Mouse (Mus musculus): ENCODE results near the gene Plekhg1. TPM values are rescaled to one million over a fixed set of nuclear protein-coding genes. Genes with fewer than 3 reads are reported as not detected.
A peak's percentile ranks its signal among the peaks of the same experiment; 100 is the strongest.

Plekhg1 gene
- polyA plus RNA-seq, 1 experiment from 2014 or later = 9.8 TPM

- H3K9ac ChIP-seq (ENCODE audit: low read length) = no peak overlapping the region
- no peak overlapping the region for H3K4me2 ChIP-seq (ENCODE audit: low read length)
- H3K36me3 ChIP-seq (ENCODE audit: control insufficient read depth, insufficient read depth, low read length) = no peaks in the 10 kb centered on the region
- no peaks in the 10 kb centered on the region for H3K4me1 ChIP-seq (replicated peaks; ENCODE audit: control insufficient read depth, insufficient read depth, low read length)
- no peaks in the 10 kb centered on the region for H3K27me3 ChIP-seq (replicated peaks; ENCODE audit: control insufficient read depth, insufficient read depth, low read length)
- ATAC-seq (replicated peaks; ENCODE audit: low FRiP score, low TSS enrichment, low read depth) = peak; percentile 55; the same call in 1 of the 2 replicates
- WGBS = 56% methylated on average over 1 of the region's 1 CpGs
- no peak overlapping the region for H3K4me3 ChIP-seq (ENCODE audit: low read depth, low read length)
- no peak for DNase-seq (ENCODE audit: low spot score)
- H3K27ac ChIP-seq (ENCODE audit: low read depth) = no peak overlapping the region
- no peaks in the 10 kb centered on the region for H3K9me3 ChIP-seq (ENCODE audit: control insufficient read depth, low read length)
Observed at GRCm38 (mm10) chr10:3749580-3749979, 9.4 kb downstream of the Plekhg1 start.

DNA sequence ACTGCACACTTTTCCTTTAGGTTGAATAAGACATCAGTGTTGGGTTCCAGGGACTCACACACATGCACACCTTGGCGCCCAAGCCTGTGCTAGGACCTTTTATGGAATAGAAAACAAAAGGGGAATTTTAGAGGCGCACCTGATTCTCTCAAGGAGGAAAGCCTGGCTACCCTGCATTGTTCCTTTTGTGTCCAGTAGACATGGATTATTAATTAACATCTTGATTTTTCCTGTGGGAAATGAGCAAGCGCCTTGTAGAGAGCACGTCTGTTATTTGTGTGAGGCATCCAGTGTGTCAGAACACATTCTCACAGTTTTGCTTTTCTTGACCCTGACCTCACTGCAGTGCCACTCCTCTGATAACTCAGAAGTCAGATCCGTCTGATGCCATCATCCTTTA lies 21.8 kb downstream of the Plekhg1 start:
- DNase-seq (ENCODE audit: low spot score) (no peak), ATAC-seq (replicated peaks; ENCODE audit: low FRiP score, low TSS enrichment, low read depth) (no peak)
- Histone ChIP-seq H3K27me3 (replicated peaks; ENCODE audit: control insufficient read depth, insufficient read depth, low read length) (no peaks in the 10 kb centered on the region), H3K4me2 (ENCODE audit: low read length) (no peak overlapping the region), H3K27ac (ENCODE audit: low read depth) (no peak overlapping the region), H3K4me1 (replicated peaks; ENCODE audit: control insufficient read depth, insufficient read depth, low read length) (0 out of 2 replicates have a peak, but pooled peaks cover 3% of the 10 kb centered on the region), H3K4me3 (ENCODE audit: low read depth, low read length) (no peak overlapping the region), H3K9me3 (ENCODE audit: control insufficient read depth, low read length) (no peaks in the 10 kb centered on the region), H3K36me3 (ENCODE audit: control insufficient read depth, insufficient read depth, low read length) (no peaks in the 10 kb centered on the region), H3K9ac (ENCODE audit: low read length) (no peak overlapping the region)
- WGBS = 75% methylated on average over 5 of the region's 5 CpGs

DNA sequence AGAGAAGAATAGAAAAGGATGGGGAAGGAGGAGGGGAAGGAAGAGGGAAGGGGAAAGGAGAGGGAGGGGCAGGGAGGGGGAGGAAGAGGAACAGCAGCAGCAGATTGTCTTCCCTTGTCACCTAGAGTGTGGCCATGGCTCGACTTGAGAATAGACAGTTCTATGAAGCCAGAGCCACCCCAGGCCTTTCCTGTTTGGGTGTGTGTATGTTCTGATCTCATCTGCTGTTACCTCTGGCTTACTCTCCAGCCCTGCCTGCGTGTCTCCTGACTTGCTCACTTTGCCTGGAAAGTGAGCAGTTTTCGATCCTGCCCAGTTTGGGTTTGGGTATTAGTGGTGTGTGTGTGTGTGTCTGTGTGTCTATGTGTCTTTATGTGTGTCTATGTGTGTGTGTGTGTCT lies 23.0 kb downstream of the Plekhg1 start:
- no peaks in the 10 kb centered on the region for H3K27me3 ChIP-seq (replicated peaks; ENCODE audit: control insufficient read depth, insufficient read depth, low read length)
- no peak overlapping the region for H3K9ac ChIP-seq (ENCODE audit: low read length)
- no peaks in the 10 kb centered on the region for H3K9me3 ChIP-seq (ENCODE audit: control insufficient read depth, low read length)
- H3K36me3 ChIP-seq (ENCODE audit: control insufficient read depth, insufficient read depth, low read length) = no peaks in the 10 kb centered on the region
- no peak overlapping the region for H3K4me3 ChIP-seq (ENCODE audit: low read depth, low read length)
- DNase-seq (ENCODE audit: low spot score) = no peak
- 0 out of 2 replicates have a peak, but pooled peaks cover 3% of the 10 kb centered on the region for H3K4me1 ChIP-seq (replicated peaks; ENCODE audit: control insufficient read depth, insufficient read depth, low read length)
- no peak overlapping the region for H3K27ac ChIP-seq (ENCODE audit: low read depth)
- no peak for ATAC-seq (replicated peaks; ENCODE audit: low FRiP score, low TSS enrichment, low read depth)
- 43% methylated on average over 3 of the region's 3 CpGs for WGBS
- no peak overlapping the region for H3K4me2 ChIP-seq (ENCODE audit: low read length)

DNA sequence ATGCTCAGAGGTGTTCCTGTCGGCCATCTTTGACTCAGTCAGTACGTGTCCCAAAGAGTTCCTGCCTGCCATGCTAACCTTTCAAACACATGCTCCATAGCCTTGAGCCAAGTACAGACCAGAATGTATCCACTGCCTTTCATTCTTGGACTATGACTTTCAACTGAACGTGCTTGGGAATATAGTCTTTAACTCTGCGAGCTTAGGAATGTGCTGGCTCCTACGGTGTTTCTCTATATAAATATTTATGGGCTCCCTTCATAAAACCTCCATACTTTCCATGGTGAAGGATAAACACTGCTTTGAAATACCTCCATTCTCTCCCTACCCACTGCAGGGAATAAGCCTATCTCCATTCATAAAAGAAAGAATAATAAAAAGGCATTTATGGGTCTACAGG lies 29.0 kb downstream of the Plekhg1 start:
- no peak overlapping the region for H3K27ac ChIP-seq (ENCODE audit: low read depth)
- ATAC-seq (replicated peaks; ENCODE audit: low FRiP score, low TSS enrichment, low read depth) = 0 out of 2 replicates have a peak, but pooled peaks have one; percentile 27

GRCm38 (mm10) chr10:3774330-3774729 lies 34.2 kb downstream of the Plekhg1 start:
- Histone ChIP-seq H3K4me1 (replicated peaks; ENCODE audit: control insufficient read depth, insufficient read depth, low read length) (peaks cover 6% of the 10 kb centered on the region; the same call in 1 of the 2 replicates), H3K27ac (ENCODE audit: low read depth) (no peak overlapping the region), H3K9ac (ENCODE audit: low read length) (no peak overlapping the region), H3K27me3 (replicated peaks; ENCODE audit: control insufficient read depth, insufficient read depth, low read length) (no peaks in the 10 kb centered on the region), H3K36me3 (ENCODE audit: control insufficient read depth, insufficient read depth, low read length) (no peaks in the 10 kb centered on the region), H3K4me2 (ENCODE audit: low read length) (no peak overlapping the region), H3K4me3 (ENCODE audit: low read depth, low read length) (no peak overlapping the region), H3K9me3 (ENCODE audit: control insufficient read depth, low read length) (no peaks in the 10 kb centered on the region)
- ATAC-seq (replicated peaks; ENCODE audit: low FRiP score, low TSS enrichment, low read depth) = no peak
- WGBS = 70% methylated on average over 2 of the region's 2 CpGs
- no peak for DNase-seq (ENCODE audit: low spot score)

More for the DNA sequence above, 29.0 kb downstream of the Plekhg1 start:
- H3K9me3 ChIP-seq (ENCODE audit: control insufficient read depth, low read length) = no peaks in the 10 kb centered on the region
- H3K4me3 ChIP-seq (ENCODE audit: low read depth, low read length) = no peak overlapping the region
- H3K9ac ChIP-seq (ENCODE audit: low read length) = no peak overlapping the region
- no peaks in the 10 kb centered on the region for H3K27me3 ChIP-seq (replicated peaks; ENCODE audit: control insufficient read depth, insufficient read depth, low read length)
- 36% methylated on average over 5 of the region's 5 CpGs for WGBS
- no peak for DNase-seq (ENCODE audit: low spot score)
- H3K4me1 ChIP-seq (replicated peaks; ENCODE audit: control insufficient read depth, insufficient read depth, low read length) = peaks cover 9% of the 10 kb centered on the region; the same call in 1 of the 2 replicates
- H3K4me2 ChIP-seq (ENCODE audit: low read length) = no peak overlapping the region
- H3K36me3 ChIP-seq (ENCODE audit: control insufficient read depth, insufficient read depth, low read length) = no peaks in the 10 kb centered on the region

- no peak for ATAC-seq (replicated peaks; ENCODE audit: low FRiP score, low TSS enrichment, low read depth)
- no peak overlapping the region for H3K27ac ChIP-seq (ENCODE audit: low read depth)
- 74% methylated on average over 2 of the region's 2 CpGs for WGBS
- no peaks in the 10 kb centered on the region for H3K36me3 ChIP-seq (ENCODE audit: control insufficient read depth, insufficient read depth, low read length)
- peaks cover 8% of the 10 kb centered on the region; the same call in 1 of the 2 replicates for H3K4me1 ChIP-seq (replicated peaks; ENCODE audit: control insufficient read depth, insufficient read depth, low read length)
- H3K9ac ChIP-seq (ENCODE audit: low read length) = no peak overlapping the region
- H3K4me3 ChIP-seq (ENCODE audit: low read depth, low read length) = no peak overlapping the region
- no peak overlapping the region for H3K4me2 ChIP-seq (ENCODE audit: low read length)
- no peaks in the 10 kb centered on the region for H3K27me3 ChIP-seq (replicated peaks; ENCODE audit: control insufficient read depth, insufficient read depth, low read length)
- no peaks in the 10 kb centered on the region for H3K9me3 ChIP-seq (ENCODE audit: control insufficient read depth, low read length)
- DNase-seq (ENCODE audit: low spot score) = no peak
Observed at GRCm38 (mm10) chr10:3776761-3777160, 36.6 kb downstream of the Plekhg1 start.

DNA sequence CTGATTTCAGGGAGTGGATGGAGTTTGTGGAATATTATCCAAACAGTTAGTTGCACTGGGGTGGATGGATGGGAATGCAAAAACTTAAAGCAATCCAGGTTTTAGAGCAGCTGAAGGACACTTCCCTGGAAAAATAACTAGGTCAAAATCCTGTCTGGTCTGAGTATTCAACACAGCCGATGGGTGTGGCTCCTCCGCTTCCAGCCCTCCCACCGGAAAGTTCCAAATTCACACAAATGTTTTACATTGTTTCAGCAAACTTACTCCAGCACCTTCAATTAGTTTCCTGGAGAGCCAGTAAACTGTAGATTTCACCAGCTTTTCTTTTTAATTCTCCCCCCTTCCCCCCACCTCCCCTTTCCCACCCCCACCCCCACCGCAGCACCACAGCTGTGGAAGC lies 45.2 kb downstream of the Plekhg1 start:
- H3K27ac ChIP-seq (ENCODE audit: low read depth) = no peak overlapping the region
- no peak for ATAC-seq (replicated peaks; ENCODE audit: low FRiP score, low TSS enrichment, low read depth)
- 88% methylated on average over 4 of the region's 4 CpGs for WGBS
- no peak for DNase-seq (ENCODE audit: low spot score)
- H3K36me3 ChIP-seq (ENCODE audit: control insufficient read depth, insufficient read depth, low read length) = no peaks in the 10 kb centered on the region
- peaks cover 4% of the 10 kb centered on the region; the same call in 1 of the 2 replicates for H3K4me1 ChIP-seq (replicated peaks; ENCODE audit: control insufficient read depth, insufficient read depth, low read length)
- H3K9ac ChIP-seq (ENCODE audit: low read length) = no peak overlapping the region
- no peaks in the 10 kb centered on the region for H3K27me3 ChIP-seq (replicated peaks; ENCODE audit: control insufficient read depth, insufficient read depth, low read length)
- H3K9me3 ChIP-seq (ENCODE audit: control insufficient read depth, low read length) = no peaks in the 10 kb centered on the region
- no peak overlapping the region for H3K4me2 ChIP-seq (ENCODE audit: low read length)
- no peak overlapping the region for H3K4me3 ChIP-seq (ENCODE audit: low read depth, low read length)

GRCm38 (mm10) chr10:3786531-3786930 lies 46.4 kb downstream of the Plekhg1 start:
- Histone ChIP-seq H3K4me2 (ENCODE audit: low read length) (no peak overlapping the region), H3K9me3 (ENCODE audit: control insufficient read depth, low read length) (no peaks in the 10 kb centered on the region), H3K4me1 (replicated peaks; ENCODE audit: control insufficient read depth, insufficient read depth, low read length) (peaks cover 4% of the 10 kb centered on the region; the same call in 1 of the 2 replicates), H3K27me3 (replicated peaks; ENCODE audit: control insufficient read depth, insufficient read depth, low read length) (no peaks in the 10 kb centered on the region), H3K36me3 (ENCODE audit: control insufficient read depth, insufficient read depth, low read length) (no peaks in the 10 kb centered on the region), H3K9ac (ENCODE audit: low read length) (no peak overlapping the region), H3K27ac (ENCODE audit: low read depth) (no peak overlapping the region), H3K4me3 (ENCODE audit: low read depth, low read length) (no peak overlapping the region)
- ATAC-seq (replicated peaks; ENCODE audit: low FRiP score, low TSS enrichment, low read depth) = 0 out of 2 replicates have a peak, but pooled peaks have one; percentile 58
- 73% methylated on average over 4 of the region's 4 CpGs for WGBS
- no peak for DNase-seq (ENCODE audit: low spot score)

DNA sequence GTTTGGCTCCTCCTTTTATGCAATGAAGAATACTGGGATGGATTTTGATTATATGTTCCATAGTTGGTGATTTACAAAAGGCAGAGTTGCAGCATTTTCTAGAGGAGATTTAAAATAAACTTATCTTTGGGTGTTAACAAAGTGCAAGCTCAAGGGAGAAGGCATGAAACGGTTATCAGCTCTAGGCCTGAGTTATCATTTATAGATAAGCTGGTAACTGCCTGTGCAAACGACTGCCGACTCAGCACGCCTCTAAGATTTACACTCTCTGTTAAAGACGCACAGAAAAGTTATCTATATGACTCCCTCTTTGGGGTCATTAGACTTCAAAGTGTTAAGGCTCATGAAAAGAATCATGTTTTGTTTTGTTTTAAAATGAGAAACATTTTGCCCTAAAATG lies 46.8 kb downstream of the Plekhg1 start:
- H3K4me2 ChIP-seq (ENCODE audit: low read length) = no peak overlapping the region
- no peaks in the 10 kb centered on the region for H3K9me3 ChIP-seq (ENCODE audit: control insufficient read depth, low read length)
- no peak overlapping the region for H3K27ac ChIP-seq (ENCODE audit: low read depth)
- 40% methylated on average over 5 of the region's 5 CpGs for WGBS
- ATAC-seq (replicated peaks; ENCODE audit: low FRiP score, low TSS enrichment, low read depth) (no peak), DNase-seq (ENCODE audit: low spot score) (no peak)
- H3K9ac ChIP-seq (ENCODE audit: low read length) = no peak overlapping the region
- H3K4me1 ChIP-seq (replicated peaks; ENCODE audit: control insufficient read depth, insufficient read depth, low read length) = peaks cover 4% of the 10 kb centered on the region; the same call in 1 of the 2 replicates
- H3K27me3 ChIP-seq (replicated peaks; ENCODE audit: control insufficient read depth, insufficient read depth, low read length) = no peaks in the 10 kb centered on the region
- H3K36me3 ChIP-seq (ENCODE audit: control insufficient read depth, insufficient read depth, low read length) = no peaks in the 10 kb centered on the region
- H3K4me3 ChIP-seq (ENCODE audit: low read depth, low read length) = no peak overlapping the region
